Mouse (Mus musculus): ENCODE data around the gene Mrps14.

Mrps14 gene

GRCm38 (mm10) chr1:160227196-160227595 is 32.2 kb downstream of the Mrps14 start:
- in situ Hi-C loops (cut with MboI) = no loop called here

- in situ Hi-C loops (cut with MboI) = no loop called here
These were observed 32.8 kb downstream of the Mrps14 start for GRCm38 (mm10) chr1:160227850-160228249.

GRCm38 (mm10) chr1:160231013-160231412 is 36.0 kb downstream of the Mrps14 start:
- in situ Hi-C loops (cut with MboI) = no loop called here

GRCm38 (mm10) chr1:160232113-160232512 is 37.1 kb downstream of the Mrps14 start:
- in situ Hi-C loops (cut with MboI) = no loop called here

- in situ Hi-C loops (cut with MboI) = no loop called here
These were observed 38.9 kb downstream of the Mrps14 start for GRCm38 (mm10) chr1:160233921-160234320.

- in situ Hi-C loops (cut with MboI) = no loop called here
These were observed 43.0 kb downstream of the Mrps14 start for GRCm38 (mm10) chr1:160237981-160238380.

- in situ Hi-C loops (cut with MboI) = no loop called here
These were observed 43.9 kb downstream of the Mrps14 start for GRCm38 (mm10) chr1:160238852-160239443.

GRCm38 (mm10) chr1:160240091-160240490 is 45.1 kb downstream of the Mrps14 start:
- in situ Hi-C loops (cut with MboI) = no loop called here

GRCm38 (mm10) chr1:160244689-160245088 is 49.7 kb downstream of the Mrps14 start:
- in situ Hi-C loops (cut with MboI) = no loop called here

GRCm38 (mm10) chr1:160245954-160246353 is 50.9 kb downstream of the Mrps14 start:
- in situ Hi-C loops (cut with MboI) = no loop called here

GRCm38 (mm10) chr1:160246844-160247243 is 51.8 kb downstream of the Mrps14 start:
- in situ Hi-C loops (cut with MboI) = no loop called here

- in situ Hi-C loops (cut with MboI) = no loop called here
These were observed 52.5 kb downstream of the Mrps14 start for GRCm38 (mm10) chr1:160247473-160247872.

GRCm38 (mm10) chr1:160249786-160250185 is 54.8 kb downstream of the Mrps14 start:
- in situ Hi-C loops (cut with MboI) = no loop called here

GRCm38 (mm10) chr1:160250782-160251181 is 55.8 kb downstream of the Mrps14 start:
- in situ Hi-C loops (cut with MboI) = no loop called here

- in situ Hi-C loops (cut with MboI) = no loop called here
These were observed 56.5 kb downstream of the Mrps14 start for GRCm38 (mm10) chr1:160251388-160252007.

Data from mature B cell (primary cell).